Mouse (Mus musculus) CD4-positive, CD25-positive, alpha-beta regulatory T cell, adult 4 months (primary cell): ENCODE measurements at regions not wholly inside any gene's neighbourhood (a gene's known extent, or its start where the extent isn't known, plus 50 kb on each side); places are given as distances from the start of the nearest gene placed in this dataset.
"Not testable (repeated sequence)": the region's sequence is repeated elsewhere in the genome, so short reads cannot be mapped to it uniquely, and the experiment has no call there.

ENCODE experiments used
- ATAC-seq: one replicate; pipeline ENCODE4 v1.8.0; 2017

DNA sequence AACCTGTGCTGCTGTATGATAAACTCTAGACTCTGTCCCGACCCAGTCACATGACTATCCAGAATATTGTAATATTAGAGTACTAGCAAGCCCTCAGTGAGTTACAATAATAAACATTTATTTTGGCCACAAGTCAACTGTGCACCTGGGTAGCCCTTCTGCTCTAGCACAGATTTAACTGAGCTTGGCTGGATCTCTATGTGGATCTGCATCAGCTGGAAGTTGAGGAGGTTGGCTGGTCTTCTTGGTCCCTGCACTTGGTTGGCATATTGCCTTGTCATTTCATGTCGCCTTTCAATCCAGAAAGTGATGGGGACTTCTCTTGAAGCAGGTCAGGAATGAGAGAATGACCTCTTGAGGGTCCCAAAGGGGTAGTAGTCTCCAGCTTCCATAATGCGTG, 191.5 kb downstream of the Kctd12 start:
- ATAC-seq, result no peak

DNA sequence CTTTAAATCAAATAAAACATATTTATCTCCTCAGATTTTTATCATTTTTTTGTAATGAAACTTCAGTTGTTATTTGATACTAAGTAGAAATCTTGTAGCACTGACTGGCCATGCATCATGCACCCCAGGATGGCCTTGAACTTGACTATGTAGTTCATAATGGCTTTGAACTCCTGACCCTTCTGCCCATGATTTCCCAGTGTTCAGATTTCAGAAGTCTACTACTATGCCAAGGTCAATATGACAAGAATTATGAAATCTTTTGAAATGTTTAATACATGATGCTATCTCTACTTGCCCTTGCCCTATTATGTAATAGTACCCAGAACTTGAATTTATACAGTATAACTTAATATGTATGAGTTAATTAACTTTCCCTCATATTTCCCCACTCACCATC, 200.2 kb downstream of the Kctd12 start:
- no peak for ATAC-seq

DNA sequence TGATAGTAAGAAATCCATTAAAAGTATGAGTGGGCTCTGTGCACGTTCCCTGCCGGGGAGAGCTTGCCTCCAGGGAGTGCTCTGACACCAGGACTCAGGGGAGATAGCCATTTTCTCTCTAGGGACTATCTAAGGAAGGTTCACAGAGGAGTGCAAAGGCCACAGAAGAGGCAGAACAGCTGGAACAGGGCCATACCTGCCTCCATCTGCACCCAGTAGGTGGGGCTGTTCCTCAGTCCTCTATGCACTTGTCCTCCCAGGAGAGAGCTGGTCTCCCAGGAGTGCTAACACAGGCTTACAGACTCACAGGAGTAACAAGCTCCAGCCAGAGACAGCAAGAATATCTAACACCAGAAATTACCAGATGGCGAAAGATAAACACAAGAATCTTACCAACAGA, 212.7 kb downstream of the Kctd12 start:
- no peak for ATAC-seq

DNA sequence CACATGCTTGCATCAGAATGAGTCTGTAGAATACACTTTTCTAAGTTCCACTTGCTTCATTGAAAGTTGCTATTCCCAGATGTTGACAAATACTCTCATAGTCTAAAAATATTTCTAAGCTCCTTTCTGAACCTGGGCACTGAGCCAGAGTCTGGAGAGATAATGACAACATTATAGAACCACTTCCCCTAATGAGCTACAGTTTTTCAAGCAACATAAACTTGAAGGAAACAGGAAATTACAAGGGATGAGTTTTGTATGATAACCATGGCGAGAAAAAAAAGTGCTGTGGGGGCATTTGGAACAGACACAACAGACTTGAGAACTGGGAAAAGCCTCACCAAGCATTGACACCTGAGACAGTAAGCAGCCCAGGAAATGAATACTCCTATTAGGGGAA, 233.8 kb downstream of the Kctd12 start:
- no peak for ATAC-seq

DNA sequence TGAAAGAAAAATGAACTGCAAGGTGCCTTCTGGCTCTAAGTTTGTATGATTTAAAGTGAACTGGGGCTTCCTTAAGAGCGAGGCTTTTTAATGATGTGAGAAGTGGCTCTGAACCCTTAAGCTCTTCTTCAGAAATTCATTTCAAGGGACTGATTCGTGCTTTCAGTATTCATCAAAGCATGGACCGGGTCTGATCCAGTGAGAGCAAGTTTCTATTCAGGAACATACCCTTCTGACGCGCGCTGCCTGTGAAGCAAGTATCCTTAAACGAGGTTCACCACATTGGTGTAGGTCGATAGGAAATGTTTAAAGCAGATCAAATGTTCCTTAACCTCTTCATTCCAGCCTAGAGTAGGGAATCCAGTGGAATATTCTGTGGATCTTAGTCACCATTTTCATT, 240.1 kb downstream of the Kctd12 start:
- no peak for ATAC-seq

DNA sequence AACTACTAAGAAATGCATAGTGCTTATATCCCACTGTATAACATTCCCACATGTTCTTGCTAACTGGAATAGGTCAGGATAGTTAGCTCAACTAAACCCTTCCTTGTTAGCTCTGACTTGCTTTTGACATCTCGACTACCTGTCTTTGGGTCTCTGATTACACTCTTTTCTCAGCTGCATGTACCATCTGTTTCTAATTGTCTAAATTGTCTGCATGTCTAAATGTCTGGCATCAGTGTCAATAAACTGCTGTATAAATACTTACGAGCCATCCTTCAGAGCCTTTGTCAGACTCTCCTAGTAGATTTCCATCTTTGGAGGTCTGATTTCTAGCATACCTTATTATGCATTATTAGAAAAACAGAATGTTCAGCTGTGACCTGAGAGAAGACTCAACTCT, 245.8 kb downstream of the Kctd12 start:
- ATAC-seq, result no peak

DNA sequence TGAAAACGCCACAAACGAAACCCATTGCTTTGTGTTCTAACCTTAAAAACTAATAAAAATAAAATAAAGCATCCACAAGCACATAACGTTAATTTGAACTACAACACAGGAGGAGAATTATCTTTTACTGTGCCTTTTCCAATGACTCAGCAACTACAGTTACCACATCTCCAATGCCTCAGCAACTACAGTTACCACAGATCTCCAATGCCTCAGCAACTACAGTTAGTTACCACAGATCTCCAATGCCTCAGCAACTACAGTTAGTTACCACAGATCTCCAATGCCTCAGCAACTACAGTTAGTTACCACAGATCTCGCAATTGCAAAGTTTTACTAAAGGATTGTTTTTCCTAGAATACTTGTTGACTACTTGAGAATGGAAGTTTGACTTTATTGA, 248.7 kb downstream of the Kctd12 start:
- ATAC-seq, result not testable (repeated sequence)

DNA sequence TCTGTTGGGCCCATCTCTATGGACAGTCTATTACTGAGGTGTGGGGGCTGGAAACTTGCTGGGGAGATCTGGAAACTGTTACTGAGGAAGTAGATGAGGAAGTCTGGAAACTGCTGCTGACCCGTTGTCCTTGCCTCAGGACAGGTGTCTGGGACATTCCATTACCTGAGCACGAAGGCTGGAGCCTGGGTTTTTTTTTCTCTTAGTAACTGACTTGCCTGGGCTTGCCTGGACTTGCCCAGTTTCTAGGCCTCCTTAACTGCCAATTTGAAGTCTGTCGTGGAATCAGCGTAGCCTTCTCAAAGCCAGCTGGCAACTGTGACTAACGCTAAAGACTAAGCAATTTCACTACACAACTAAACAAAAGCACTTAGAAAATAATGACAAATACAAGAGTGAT, 250.7 kb downstream of the Kctd12 start:
- no peak for ATAC-seq

DNA sequence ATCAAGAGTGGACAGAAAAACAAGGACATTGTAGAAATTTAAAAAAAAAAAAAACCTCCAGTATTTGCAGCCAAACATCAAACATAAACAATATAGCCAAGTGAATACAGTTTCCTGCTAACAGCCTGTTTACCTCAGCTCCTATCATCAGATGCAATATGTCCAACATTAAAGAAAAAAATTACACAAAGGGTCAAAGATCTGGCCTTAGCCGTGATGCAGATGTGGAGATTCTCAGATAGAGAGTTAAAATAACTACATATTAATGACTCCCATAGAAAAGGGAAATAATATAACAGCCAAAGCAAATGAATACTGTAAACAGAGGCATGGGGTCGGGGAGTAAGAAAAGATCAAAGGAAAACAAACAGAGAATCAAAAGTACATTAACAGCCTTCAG, 259.8 kb downstream of the Kctd12 start:
- ATAC-seq, result no peak

DNA sequence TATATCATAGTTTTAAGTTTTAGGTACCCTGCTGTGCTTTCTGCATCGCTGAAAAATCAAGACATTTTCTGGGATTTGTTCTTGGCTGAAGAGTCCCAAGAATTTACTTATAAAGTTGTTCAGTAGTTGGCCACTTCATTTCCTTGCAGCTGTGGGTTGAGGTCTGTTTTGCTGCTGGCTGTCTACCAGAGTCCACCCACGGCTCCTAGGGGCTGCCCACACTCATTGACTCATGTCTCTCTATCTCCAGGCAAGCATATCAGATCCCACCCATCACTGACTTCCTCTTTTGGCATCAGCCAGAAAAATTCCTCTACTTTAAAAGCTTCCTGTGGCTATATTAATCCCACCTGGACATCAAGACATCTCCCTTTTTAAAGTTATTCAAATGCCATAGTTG, 263.9 kb downstream of the Kctd12 start:
- ATAC-seq, result no peak

DNA sequence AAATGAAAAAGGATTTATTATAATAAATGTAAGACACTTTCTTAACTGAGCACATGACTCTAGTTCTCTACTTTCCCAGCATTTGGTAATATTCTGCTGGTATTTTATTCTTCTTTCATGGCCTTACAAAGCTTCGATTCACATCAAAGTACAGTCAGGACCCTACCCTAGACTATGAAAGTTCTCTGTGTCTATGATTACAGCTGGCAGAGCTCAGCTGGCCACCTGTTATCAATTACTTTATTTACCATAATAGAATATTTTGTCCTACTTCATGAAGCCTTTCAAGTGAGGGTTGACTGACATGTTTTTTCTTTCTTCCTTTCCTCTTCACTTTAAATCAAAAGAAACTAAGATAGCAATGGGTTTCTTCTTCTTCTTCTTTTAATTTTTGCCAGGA, 269.8 kb downstream of the Kctd12 start:
- no peak for ATAC-seq

DNA sequence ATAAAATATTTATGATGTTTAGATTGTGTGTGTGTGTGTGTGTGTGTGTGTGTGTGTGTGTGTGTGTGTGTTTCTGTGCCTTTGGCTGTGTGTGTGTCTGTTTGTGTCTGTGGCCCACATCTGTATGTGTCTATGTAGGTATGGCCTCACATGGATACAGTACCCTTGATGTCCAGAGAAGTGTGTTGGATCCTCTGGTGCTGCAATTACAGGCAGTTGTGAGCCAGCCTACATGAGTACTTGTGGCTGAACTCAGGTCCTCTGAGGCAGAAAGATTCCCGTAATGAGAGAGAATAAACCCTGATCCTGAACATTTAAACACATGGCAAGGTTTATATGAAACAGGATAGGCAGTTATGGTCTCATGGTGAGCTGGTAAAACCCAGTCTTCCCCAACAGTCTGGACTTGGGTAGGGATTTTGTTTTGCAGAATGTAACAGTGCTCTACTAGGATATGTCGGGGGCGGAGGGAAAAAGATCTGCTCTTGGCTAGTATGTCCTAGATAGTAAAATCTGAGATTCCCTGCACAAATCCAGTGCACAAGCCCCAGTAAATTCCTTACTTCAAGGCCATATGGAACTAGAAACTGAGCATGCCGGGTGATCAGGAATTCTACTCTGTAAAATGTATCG, 275.6 kb downstream of the Kctd12 start:
- no peak for ATAC-seq

DNA sequence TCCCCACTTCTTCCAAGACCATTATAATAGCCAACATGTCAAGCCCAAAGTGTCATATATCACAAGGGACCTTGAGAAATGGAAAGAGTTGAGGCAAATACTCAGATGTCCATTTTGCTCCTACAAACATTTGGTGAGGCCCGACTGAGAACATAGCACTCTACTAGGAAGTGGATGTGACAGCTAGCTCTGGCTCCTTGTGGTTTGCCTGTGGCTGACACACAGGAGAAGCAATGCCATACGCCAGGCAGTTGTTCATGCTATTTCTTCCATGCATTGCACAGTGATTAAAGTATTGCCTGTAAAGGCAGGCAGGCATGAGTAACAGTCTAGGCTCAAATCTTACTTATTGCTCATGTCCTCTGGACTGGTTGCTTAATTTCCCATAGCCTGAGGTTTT, 281.3 kb downstream of the Kctd12 start:
- no peak for ATAC-seq

DNA sequence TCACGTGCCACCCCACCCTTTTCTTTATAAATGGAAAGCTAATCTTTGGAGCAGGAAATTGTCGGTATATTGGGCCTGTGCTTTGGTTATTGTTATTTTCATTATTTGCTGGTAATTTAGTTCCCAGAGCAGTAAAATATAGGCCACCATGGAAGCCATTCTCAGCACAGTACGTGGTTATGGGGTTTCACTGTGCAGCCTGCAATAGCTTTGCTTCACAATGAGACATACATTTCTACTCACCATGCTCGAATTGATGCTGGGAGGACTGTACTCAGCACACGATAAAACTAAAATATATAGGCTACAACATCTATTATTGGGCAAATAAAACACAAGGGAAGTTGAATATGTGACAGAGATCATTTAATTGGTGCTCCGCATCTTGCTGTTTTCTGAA, 282.0 kb downstream of the Kctd12 start:
- ATAC-seq, result no peak

DNA sequence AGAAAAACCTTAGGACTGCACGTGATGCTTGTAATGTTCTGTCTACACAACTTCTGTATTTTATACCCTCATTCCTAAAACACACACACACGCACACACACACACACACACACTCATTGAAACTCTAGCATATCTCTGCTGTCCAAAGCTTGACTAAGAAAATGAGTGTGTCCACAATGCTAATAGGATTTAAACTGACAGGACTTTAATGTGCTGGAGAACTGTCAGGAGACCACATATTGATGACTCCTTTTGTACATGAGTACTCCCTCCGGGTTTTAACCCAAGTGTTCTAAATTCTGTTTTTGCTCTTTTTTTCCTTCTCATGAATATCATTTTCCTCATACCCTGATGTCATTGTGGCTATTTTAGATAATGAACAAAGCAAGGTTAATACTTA, 283.4 kb downstream of the Kctd12 start:
- no peak for ATAC-seq

DNA sequence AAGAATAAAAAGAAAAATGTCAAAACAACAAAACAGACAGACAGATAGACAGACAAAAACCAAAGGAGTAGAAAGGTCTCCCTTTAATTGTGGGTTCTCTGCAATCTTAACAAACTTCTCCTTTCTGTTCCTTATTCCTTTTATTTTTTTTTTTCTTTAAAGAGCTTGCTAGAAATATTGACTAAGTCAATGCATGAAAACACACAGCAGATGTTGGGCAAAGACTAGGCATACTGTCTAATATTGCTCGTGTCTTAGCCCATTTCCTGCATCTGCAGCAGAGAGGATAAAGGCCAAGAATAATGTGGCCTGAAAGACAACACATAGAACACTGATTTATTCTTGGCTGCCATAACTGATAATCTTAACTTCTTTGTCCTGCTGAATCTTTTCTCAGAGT, 295.6 kb downstream of the Kctd12 start:
- ATAC-seq, result no peak

DNA sequence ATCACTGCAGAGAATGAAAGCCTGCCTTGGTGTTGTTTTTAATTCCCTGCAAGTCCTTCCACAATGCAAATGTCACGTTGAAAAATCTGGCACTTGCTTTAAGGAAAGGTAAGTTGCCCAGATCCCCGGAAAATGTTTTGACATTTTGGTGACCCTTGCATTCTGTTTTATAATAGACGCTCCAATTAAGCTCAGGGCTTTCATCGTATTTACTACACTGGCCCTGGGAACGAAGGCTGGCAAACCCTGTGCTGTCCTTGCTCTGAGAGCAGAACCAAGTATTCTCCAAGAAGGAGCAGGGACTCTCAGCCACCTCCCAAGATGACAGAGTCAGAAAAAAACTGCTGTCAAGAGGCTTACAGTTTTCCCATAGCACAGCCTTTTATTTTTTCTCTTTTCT, 305.9 kb downstream of the Kctd12 start:
- ATAC-seq, result no peak

DNA sequence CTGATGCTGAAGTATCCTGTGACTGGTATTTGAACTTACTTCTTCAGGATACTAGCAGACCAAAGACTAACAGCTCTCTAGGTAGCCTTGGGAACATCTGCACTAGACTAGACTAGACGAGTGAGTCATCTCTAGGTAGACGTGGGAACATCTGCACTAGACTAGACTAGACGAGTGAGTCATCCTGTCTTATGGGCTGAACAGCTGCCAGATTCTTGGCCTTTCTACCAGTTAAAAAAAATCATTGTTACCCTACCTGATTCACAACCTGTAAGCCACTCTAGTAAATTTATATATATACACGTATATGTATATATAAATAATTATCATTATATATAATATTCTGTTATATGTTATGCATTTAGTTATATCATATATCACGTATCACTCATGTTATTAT, 307.8 kb downstream of the Kctd12 start:
- ATAC-seq, result no peak

DNA sequence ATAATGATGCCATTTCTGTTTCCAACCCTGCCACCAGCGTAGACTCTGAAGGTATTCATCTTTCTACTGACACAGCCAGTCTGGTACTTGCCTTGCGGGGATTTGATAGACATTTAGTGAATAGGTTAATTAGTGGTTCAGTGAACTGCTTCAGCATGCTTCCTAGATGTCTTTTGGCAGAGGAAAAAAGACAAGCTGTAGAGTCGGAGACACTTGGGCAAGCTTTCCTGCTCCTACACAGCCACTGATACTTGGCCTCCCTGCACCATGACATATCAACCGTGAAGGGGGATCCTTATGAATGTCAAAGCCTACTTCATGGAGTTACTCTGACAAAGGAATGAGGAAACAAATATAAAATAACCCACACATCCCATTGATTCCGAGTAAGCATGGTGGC, 308.7 kb downstream of the Kctd12 start:
- no peak for ATAC-seq

DNA sequence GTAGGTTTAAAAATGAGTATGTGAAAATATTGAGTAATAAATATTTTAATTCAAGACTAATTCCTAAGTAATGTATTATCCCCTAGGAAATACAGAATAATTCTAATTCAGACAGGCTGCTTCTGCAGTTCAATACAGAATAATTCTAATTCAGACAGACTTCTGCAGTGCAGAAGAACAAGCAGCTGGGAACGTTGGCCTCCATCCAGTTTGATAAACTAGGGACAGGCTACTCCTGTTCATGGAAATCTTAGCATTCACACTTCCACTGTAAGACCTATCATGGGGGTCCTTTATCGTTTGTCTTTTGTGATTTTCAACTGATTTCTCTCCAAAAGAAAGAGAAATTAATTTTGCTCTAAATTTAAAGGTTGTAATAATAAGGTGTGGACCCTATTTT, 319.2 kb downstream of the Kctd12 start:
- no peak for ATAC-seq

DNA sequence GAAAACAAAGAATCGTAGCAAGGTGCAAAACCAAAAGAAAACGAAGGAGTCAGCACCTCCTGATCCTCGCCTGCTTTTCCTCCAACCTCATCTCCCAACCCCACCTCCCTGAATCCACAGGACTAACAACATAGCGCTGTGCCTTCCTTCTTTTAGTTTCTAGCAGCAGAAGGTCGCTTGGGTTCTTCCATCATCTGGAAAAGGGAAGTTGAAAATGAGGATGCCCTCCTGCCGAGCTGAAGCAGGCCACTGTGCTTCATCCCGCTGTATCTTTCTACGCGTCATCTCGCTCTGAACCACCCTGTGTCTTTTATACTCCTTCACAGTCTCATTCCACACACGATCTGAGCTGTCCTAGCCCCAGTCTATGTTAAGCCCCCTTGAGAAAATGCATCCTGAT, 322.1 kb downstream of the Kctd12 start:
- ATAC-seq, result no peak

DNA sequence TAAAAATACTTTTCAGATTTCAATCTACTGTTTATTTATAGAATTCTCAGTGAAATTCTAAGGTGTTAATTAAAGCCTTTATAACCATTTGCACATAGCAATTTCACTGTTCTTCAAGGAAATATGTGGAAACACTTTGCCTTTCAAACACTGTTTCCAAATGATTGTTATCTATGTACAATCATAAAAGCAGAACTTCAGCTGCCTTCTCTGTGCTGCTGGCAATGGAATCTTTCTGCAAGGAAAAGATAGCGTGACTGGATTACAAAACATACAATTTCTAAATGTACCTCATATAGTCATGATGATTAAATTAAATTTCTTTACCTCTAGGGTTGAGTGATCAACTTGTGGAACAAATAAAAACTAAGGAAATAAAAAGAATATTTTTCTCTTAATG, 326.2 kb downstream of the Kctd12 start:
- no peak for ATAC-seq

DNA sequence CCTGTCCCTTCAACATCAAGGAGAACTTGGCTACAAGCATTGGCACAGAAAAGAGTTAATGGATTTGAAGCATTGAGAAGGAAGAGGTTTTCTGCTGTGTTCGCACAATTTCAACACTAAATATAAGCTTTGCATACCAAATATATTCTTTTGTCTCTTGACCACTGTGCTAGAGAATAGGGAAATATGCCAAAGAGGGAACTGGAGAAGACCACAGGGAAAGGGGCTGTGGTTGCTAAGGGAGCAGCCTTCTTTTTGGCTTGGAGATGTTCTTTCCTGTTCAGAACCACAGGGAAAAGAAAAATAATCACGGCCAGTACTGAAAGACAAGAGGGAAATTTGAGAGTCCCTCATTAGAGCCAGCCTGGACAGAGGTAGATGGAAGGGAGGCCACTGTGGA, 352.8 kb downstream of the Kctd12 start:
- no peak for ATAC-seq

DNA sequence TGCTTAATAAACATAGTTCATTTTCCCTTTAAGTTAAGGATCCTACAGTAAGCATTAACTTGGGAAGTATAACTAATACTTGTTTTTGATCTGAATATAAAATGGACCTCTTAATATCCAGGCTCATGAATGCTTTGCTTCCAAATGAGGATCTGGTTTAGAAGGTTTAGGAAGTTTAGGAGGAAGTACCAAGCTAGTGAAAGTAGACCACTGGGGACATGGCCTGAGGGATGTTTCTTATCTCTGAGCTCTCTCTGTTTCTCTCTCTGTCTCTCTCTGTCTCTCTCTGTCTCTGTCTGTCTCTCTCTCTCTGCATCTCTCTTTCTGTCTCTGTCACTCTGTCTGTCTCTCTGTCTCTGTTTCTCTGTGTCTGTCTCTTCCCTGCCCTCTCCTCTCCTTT, 360.9 kb downstream of the Kctd12 start:
- no peak for ATAC-seq

DNA sequence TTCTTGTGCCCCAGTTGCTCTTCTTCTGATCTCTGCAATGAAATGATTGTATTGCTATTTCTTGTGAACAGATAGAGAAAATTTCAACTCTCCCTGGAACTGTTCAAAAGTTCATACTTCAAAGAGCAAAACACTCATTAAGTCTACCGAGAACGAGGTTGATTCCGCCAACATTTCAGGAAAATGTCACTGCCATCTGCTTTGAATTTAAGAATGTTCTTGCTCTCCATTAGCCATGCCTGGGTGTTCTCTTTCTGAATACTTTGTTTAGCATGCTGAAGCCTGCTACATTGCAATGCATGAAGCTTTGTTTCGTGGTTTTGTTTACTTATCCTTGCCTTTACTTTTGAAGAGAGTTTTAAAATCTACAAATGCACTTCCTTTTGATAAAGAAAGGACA, 363.4 kb downstream of the Kctd12 start:
- no peak for ATAC-seq
